Mouse (Mus musculus): ENCODE data around the gene Ano1.

Gene Ano1

DNA sequence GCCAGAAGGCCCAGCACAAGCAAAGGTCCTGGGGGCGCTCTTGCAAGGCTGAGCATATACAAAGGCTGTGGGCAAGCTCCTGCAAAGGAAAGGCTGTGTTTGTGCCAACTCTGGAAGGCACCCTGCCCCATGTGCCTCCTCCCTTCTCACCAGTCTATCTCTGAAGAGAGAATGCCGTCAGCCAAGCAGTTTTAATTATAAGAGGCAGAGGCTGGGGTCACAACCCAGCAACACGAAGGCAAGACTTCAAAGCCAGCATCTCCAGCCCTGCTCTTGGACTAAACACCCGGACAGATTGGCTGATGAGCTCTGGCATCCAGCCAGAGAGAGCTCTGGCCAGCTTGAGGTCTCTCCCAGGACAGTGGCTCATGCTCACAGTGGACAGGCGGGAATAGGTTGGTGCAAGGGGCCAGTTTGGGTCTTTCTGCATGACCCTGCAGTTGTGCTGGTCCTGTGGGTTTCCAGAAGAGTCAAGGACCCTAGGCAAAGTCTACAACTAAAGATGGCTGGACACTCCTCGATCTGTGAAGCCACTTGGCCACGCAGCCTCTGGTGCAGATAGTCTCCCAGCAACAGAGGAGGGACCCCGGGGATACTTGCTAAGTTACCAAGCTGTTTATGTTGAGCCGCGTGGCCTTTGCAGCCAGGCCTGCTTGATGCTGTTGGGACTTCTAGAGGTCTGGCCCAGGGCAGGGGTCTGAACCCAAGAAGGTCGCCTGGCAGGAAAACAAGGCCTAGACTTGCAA lies 12.9 kb upstream of the Ano1 start:
- DNase-seq (ENCODE audit: low spot score in 2 of 2) = no peak

DNA sequence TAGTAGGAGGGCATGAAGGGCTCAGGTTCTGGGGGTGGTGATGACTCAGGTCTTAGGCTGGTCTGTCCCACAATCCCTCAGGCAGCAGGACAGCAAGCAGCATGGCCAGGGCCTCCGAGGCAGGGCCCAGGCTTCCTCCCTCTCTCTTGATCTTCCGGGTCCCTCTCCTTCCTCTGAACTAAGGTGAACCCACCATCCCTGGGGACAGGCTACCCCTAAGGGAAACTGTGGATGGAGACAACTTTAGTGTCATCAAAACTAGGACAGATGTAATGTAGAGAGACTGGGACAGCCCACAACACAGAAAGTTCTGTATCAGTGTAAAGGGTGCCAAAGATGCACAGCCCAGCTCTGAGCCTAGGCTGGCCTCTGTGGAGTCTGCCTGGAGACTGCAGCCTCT lies 12.2 kb upstream of the Ano1 start:
- no peak for DNase-seq (ENCODE audit: low spot score in 2 of 2)

DNA sequence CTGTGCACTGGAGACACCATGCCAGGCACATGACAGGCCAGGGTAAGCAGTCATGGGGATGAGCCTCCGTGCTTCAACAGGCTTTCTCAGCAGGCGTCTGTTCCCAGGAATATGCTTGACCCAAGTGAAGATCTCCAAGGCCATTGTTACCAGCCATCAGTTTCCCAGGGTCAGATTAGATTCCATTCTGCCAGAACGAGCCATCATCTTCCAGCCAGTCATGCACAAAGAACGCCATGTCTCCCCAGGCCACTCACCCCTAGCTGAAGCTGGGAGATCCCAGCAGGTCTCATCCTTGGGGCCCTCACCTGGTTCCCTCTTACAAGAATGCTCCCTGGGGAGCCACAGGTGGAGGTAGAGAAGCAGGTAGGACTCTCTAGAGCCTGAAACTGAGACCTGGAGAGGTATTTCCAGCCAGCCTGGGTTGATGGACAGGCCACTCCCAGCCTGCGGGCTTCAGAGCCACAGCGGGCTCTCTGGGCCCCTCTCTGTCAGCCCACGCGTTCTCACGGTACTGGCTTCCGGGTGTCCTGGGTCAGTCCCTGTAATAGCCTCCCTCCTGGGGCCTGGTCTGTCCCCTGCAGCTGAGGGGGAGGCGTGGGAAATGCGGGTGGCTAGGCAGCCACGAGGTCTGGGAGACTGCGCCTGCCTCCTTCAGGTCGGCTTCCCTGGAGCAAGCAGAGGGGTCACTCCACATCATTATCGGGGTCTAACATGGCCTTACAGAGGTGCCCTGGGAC lies 10.9 kb upstream of the Ano1 start:
- DNase-seq (ENCODE audit: low spot score in 2 of 2) = no peak

DNA sequence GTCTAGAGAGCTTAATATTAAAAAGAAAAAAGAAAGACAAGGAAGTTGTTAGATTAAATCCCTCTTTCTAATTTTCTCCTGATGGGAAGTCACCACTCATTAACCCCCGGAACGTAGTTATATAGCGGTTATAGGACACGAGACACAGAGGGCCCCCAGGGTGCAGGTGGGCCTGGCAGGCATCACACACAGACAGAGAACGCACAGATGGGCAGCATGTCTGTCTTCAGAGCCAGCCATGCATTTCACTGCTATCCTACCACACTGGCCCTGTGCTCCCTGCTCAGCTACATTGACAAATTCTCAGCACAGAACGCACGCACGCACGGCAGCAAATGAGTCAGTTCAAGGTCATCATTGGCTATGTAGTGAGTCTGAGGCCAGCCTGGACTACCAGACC lies 8.5 kb upstream of the Ano1 start:
- DNase-seq (ENCODE audit: low spot score in 2 of 2) = no peak

DNA sequence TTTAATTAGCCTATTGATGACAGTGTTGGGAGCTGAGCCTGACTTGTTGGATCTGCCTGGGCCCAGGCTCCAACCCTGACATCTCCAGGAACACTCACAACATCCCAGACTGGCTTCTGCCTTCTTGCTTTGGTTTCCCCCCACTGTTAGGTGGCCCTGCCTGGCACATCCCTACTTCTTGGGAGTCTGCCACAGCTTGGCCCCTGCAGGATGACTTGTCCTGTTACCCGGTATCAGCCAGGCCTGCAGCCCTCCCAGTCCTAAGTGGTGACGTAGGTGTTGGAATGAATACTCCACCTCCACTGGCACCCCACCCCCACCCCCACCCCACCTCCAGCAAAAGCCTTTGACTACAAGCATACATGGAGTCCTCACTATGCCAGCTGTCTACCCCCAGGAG lies 7.7 kb upstream of the Ano1 start:
- DNase-seq (ENCODE audit: low spot score in 2 of 2) = no peak

DNA sequence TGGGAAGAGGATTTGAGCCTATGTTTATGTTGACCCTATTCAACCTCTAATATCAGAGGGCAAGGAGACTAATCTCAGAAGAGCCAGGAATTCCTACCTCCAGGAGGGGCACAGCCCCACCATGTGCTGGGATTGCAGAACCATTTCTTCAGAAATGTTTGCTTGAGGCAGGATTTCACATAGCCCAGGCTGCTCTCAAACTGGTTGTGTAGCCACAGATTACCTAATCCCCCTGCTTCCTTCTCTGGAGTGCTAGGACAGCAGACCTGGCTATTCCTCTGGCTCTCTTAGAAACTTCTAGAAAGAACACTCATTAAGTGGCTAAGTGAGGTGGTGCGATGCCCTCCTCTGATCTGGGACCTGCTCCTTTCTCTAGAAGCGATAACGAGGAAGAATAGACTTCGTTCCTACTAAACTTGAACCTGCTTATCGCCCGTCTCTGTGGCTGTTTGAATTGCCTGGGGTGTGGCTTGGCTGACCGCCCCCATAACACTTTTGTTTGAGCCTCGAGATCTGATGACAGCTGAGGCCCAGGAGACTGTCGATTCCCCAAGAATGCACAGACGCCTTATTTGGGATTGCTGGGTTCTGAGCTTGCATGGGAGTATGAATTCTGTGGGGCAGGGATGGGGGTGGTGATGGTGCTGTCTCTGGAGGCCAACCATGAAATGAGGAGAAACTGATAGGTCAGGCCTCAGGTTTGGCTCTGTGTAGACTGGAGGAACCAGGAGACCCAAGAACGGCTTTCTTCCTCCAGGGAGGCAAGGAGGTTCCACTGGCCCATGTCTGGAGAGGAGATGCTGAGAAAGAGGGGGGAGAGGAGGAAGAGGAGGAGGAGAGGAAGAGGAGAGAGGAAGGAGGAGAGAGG lies 4.0 kb upstream of the Ano1 start:
- DNase-seq (ENCODE audit: low spot score in 2 of 2) = no peak

DNA sequence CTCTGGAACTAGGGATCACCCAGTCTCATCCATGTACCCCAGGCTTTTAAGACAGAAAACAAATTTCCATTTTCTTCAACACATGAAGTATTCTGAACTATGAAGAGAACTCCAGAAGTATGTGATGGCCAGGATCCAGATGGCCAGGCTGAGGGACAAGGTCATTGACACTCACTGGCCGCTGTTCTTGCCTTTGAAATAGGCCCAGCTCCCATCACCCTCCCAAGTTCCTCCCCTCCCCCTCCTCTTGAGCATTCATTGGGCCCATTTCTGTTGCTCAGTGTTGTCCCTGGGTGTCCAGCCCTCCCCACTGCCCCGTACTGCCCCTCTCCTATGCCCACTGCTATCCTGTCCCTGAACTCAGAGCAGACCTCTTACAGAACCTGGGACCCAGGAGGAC lies 2.9 kb upstream of the Ano1 start:
- DNase-seq (ENCODE audit: low spot score in 2 of 2) = no peak

DNA sequence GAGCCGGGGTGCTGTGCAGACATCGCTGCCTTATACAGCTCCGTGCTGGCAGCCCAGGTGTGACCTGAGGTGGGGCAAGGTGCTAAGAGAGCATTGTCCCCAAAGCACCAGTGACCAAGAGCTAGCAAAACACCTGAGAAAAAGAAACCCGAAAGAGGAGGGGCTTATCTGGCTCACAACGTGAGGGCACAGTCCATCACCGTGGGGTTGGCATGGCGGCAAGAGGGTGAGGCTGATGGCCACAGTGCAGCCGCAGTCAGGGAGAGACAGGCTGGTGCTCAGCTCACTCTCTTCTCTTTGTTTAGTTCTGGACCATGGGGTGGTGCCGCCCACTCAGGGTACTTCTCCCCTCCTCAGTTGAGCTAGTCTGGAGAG lies 1.9 kb upstream of the Ano1 start:
- no peak for DNase-seq (ENCODE audit: low spot score in 2 of 2)

DNA sequence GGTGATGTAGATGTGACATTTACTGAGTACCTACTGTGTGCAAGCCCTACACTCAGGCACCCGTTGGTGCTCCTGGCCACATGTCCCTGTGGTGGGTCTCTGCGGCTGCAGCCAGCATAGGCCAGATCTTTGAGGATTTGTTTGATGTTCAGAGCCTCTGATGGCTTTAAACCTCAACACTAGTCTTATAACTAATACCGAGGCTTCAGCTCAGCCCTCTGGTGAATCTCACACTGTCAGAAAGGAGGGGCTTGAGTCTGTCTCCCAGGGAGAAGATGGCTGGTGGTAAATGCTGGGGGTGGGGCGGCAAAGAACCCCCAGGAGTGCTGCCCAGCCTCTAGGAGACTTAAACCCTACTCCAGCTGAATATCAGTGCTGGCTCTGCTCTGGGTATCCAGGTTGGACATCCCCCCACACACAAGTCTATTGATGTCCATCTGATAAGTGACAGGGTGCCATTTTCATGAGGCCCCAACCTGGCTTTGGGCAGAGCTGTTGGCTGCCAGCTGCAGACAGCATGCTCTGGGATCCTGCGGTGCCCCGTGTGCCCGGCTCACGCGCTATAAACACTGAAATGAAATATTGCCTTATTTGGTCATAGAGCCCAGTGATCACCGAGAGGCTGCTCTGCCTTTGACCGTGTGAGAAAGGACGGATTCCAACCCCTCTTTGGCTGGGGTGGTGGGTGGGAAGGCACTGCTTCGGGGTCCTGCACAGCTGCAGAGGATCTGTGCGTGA lies 1.3 kb upstream of the Ano1 start:
- no peak for DNase-seq (ENCODE audit: low spot score in 2 of 2)

DNA sequence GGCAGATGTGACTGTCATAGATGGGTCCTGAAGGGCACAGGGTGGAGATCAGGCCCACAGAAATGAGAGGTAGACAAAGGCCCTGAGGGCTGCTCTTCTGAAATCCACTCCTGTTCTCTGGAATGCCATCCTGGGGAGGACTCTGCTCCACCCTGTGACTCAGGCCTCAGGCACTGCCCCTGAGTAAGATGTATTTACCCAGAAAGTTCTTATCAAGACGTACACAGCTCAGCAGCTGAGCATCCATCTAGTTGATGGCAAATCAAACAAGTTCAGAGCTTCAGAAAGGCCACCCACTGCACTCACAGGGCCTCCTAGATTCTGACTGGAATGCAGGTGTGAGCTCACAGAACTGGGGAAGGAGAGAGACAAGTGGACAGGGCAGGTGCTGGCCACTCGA lies 4.0 kb downstream of the Ano1 start:
- no peak for DNase-seq (ENCODE audit: low spot score in 2 of 2)

DNA sequence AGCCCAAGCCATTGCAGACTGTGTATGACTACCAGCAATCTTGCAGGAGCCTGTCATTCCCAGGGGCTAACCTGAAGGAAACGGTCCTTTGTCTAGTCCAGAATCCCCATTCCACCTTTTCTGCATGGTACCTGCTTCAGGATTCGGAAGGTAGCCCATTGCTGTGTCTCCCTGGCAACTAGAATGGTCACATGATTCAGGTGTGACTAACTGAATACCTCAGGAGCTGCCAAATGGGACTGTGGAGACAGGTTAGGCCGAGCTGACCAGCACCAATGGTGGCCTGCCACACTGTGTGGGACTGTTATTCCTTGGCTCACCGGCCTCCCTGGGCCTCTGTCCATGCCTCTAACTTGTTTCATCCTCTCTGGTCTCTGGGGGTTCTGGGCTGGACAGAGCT lies 5.3 kb downstream of the Ano1 start:
- DNase-seq (ENCODE audit: low spot score in 2 of 2) = no peak

DNA sequence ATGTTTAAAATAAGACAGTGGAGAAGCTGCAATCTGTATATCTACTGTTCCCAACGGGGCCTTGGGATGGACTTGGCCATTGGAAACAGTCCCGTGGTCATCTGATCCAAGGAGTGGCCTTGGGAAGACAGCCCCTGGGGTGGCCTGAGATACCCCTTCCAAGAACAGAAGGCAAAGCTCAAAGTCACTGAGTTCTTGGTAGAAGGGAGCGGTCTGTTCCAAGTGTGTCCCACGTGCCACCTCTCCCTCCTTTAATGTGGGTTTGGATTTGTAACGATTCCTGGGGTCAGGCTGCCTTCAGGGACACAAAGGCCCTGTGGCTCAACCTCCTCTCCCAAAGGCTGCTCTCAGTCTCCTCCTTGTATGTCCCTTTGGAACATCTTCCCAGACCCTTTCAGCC lies 7.9 kb downstream of the Ano1 start:
- no peak for DNase-seq (ENCODE audit: low spot score in 2 of 2)

DNA sequence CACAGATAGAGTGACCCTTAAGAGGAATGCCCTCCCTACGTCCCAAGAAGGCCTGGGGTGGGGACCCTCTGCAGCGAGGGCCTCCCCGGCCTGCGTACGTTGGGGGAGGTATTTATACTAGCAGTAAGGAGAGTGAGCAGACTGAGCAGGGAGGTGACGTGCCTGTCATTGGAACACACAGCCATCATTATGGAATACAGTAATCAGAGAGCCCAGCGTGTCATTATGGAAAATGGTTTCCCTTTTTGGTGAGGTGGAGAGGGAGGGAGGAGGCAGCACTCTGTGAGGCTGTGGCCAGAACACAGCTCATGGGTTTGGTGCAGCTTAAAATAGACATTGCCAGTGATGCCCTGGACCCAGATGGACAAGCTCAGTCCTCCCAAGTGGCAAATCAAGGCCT lies 11.1 kb downstream of the Ano1 start:
- DNase-seq (ENCODE audit: low spot score in 2 of 2) = no peak

DNA sequence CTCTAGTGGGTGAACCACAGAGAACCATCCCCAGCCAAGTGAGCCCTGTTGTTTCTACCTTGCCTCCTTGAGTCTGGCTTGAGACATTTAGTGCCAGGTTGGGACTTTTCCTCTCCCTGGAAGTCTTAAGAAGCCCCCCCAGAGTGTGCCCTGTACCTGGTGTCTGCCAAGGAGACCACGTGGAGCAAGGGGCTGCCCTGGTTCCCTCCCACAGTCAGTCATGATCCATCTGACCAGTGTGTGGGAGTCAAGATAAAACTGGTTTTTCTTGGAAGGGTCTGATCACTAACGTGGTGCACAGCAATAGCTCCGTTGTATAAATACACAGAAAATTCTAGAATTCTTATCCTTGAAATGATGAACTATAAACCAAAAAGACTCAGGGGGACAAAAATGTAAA lies 12.0 kb downstream of the Ano1 start:
- no peak for DNase-seq (ENCODE audit: low spot score in 2 of 2)

DNA sequence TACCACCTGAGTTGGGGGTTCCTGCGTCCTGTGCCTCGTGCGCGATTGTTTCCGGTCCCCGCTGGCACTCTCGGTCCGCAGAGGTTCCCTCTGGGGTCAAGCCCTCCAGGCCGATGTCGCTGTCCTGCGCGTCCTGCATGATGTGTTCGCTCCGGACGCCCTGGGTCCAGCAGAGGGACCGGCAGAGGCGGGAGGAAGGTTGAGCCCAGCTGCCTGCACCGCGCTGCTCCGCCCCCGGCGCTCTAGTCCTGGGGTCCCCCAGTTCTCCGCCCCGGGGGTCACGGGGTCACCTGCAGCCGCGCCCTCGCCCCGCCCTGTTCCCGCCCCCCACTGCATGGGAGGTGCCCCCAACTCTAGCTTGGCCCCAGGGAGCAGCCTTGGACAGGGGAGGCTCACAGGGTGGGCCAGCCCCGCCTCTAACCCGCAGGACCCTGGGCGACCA lies 13.4 kb downstream of the Ano1 start:
- DNase-seq (ENCODE audit: low spot score in 2 of 2) = no peak

DNA sequence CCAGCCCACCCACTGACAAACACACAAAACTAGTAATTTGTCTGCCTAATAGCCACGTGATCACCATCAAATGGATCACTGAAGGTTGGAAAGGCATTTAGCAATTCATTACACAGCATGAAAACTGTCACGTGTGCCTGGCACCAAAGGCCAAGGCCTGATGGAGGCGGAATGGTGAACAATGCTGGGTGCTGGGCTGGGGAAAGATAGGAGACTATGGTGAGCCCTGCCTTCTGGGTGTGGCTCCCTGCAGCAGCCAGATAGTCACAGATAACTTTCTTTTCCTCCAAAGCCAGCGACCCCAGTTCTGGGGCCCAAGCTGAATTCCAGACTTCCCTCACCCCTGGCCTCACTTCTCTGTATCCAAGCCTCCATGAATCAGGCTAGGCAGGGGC lies 19.9 kb downstream of the Ano1 start:
- no peak for DNase-seq (ENCODE audit: low spot score in 2 of 2)

DNA sequence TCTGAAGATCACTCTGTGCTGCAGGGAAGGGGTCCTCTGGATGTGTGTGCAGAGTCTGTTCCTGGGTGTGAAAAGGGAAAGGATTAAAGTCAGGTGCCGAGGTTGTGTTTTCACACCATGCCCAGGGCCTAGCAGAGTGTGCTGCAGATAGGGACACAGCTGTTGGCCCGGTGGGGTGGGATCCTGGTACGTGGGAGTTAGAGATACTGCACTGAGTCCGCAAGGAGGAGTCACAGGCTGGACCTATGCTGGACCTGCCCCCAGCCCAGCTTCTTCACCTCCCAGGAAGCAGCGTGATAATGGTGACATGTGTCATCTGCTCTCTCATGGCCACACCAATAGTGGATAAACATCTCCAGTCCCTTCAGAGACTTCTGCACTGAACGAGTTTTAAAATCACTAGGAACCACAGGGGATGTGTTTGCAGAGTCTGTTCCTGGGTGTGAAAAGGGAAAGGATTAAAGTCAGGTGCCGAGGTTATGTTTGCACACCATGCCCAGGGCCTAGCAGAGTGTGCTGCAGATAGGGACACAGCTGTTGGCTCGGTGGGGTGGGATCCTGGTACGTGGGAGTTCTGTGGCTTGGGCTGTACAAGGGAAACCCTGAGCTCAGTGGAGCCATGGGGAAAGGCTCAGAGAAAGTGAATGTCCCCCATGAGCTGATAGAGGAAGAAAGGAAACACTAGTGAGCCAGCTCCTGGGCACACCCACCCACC lies 20.4 kb downstream of the Ano1 start:
- no peak for DNase-seq (ENCODE audit: low spot score in 2 of 2)

DNA sequence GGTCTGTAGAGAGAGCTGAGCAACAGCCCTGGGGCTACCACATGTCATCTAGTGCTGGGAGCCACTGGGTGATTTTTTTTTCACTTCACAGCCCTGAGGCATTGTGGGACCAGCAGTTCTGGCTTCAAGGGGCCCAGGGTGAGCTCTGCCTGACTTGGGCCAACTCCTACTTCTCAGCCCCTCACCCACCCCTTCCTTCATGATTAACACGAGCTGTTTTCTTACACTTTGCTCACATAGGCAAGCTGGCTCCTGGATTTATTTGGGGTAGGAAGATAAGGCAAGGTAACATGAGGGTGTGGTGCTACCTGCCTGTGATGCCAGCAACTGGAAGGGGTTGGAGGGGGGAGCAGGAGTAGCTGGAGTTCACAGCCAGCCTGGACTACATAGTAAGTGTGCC lies 27.5 kb downstream of the Ano1 start:
- no peak for DNase-seq (ENCODE audit: low spot score in 2 of 2)

DNA sequence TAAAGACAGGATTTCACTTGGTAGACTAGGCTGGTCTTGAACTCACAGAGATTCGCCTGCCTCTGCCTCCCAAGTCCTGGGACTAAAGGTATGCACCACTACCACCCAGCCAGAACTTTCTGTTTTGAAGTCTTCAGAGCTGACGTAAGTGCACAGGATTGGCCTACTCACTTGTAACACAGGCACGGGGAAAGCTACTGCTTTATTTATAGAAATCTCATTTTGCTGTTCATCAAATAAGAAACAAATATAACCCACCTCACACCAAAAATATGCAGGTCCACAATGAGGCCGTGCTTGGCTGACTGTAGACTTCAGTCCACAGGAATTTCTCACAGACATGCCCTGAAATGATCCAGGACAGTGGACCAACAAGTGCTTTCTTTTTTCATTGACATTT lies 31.8 kb downstream of the Ano1 start:
- no peak for DNase-seq (ENCODE audit: low spot score in 2 of 2)

DNA sequence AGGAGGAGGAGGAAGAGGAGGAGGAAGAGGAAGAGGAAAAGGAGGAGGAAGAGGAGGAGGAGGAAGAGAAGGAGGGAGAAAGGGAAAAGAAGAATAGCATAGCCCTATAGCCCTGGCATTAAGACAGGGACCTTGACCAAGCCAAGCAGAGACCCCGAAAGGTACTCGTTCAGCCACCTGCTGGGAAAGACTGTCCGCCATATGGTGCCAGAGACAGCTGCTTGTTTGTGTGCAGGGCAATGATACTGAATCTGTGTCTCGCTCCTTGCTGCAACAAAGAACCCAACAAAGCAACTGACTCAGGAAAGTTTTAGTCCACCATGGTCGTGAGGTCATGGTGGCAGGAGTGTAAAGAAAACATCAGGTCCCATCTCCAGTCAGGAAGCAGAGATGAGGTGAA lies 34.0 kb downstream of the Ano1 start:
- no peak for DNase-seq (ENCODE audit: low spot score in 2 of 2)

DNA sequence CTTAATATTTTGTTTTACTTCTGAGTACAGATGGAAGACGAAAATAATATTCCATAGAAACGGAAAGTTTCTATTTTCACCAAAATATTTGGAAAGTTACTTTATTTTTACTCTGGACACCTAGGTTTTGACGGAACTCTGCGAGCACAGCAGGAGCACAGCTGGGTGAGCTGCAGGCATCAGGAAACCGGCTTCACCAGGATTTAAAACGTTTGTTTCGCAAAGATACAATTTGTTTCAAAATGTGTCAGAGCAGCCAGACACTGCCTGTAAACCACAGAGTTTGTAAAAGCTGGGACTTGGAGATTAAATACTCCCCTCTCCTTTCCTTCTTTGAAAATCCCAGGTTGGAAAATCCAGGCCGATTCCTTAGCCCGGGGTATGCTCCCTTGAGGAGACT lies 53.9 kb downstream of the Ano1 start:
- no peak for DNase-seq (ENCODE audit: low spot score in 2 of 2)
